Mouse (Mus musculus): Measurements from ENCODE around the gene Nap1l1.
"Not testable (repeated sequence)": the region's sequence is repeated elsewhere in the genome, so short reads cannot be mapped to it uniquely, and the experiment has no call there.

Nap1l1 gene

GRCm38 (mm10) chr10:111472686-111473510 is at the start of gene Nap1l1:
Gene Nap1l1, plus strand, starts transcription at chr10:111473223.
- DNase-seq (ENCODE audit: low spot score), result peak; percentile 96

- DNase-seq (ENCODE audit: low spot score), result no peak
Observed at GRCm38 (mm10) chr10:111426491-111426890, 46.5 kb upstream of the Nap1l1 start.

GRCm38 (mm10) chr10:111433502-111433901 is 39.5 kb upstream of the Nap1l1 start:
- no peak for DNase-seq (ENCODE audit: low spot score)

GRCm38 (mm10) chr10:111441034-111441440 is 32.0 kb upstream of the Nap1l1 start:
- no peak for DNase-seq (ENCODE audit: low spot score)

- DNase-seq (ENCODE audit: low spot score), result no peak
Observed at GRCm38 (mm10) chr10:111444199-111444598, 28.8 kb upstream of the Nap1l1 start.

GRCm38 (mm10) chr10:111445939-111446671 is 26.9 kb upstream of the Nap1l1 start:
- no peak for DNase-seq (ENCODE audit: low spot score)

- DNase-seq (ENCODE audit: low spot score), result not testable (repeated sequence)
Observed at GRCm38 (mm10) chr10:111446672-111447008, 26.4 kb upstream of the Nap1l1 start.

- DNase-seq (ENCODE audit: low spot score), result not testable (repeated sequence)
Observed at GRCm38 (mm10) chr10:111449662-111450061, 23.4 kb upstream of the Nap1l1 start.

GRCm38 (mm10) chr10:111451683-111452322 is 21.2 kb upstream of the Nap1l1 start:
- no peak for DNase-seq (ENCODE audit: low spot score)

- no peak for DNase-seq (ENCODE audit: low spot score)
Observed at GRCm38 (mm10) chr10:111452426-111452825, 20.6 kb upstream of the Nap1l1 start.

GRCm38 (mm10) chr10:111454698-111455308 is 18.2 kb upstream of the Nap1l1 start:
- no peak for DNase-seq (ENCODE audit: low spot score)

GRCm38 (mm10) chr10:111458088-111458487 is 14.9 kb upstream of the Nap1l1 start:
- DNase-seq (ENCODE audit: low spot score), result no peak

GRCm38 (mm10) chr10:111459040-111459439 is 14.0 kb upstream of the Nap1l1 start:
- DNase-seq (ENCODE audit: low spot score), result no peak

- no peak for DNase-seq (ENCODE audit: low spot score)
Observed at GRCm38 (mm10) chr10:111459874-111460273, 13.1 kb upstream of the Nap1l1 start.

- peak; percentile 32 for DNase-seq (ENCODE audit: low spot score)
Observed at GRCm38 (mm10) chr10:111460381-111460780, 12.6 kb upstream of the Nap1l1 start.

- DNase-seq (ENCODE audit: low spot score), result no peak
Observed at GRCm38 (mm10) chr10:111464833-111465232, 8.2 kb upstream of the Nap1l1 start.

- DNase-seq (ENCODE audit: low spot score), result no peak
Observed at GRCm38 (mm10) chr10:111465409-111465808, 7.6 kb upstream of the Nap1l1 start.

- DNase-seq (ENCODE audit: low spot score), result no peak
Observed at GRCm38 (mm10) chr10:111471166-111471565, 1.9 kb upstream of the Nap1l1 start.

- peak; percentile 17 for DNase-seq (ENCODE audit: low spot score)
Observed at GRCm38 (mm10) chr10:111473511-111474371, 718 bp downstream of the Nap1l1 start.

- DNase-seq (ENCODE audit: low spot score), result no peak
Observed at GRCm38 (mm10) chr10:111476301-111476700, 3.3 kb downstream of the Nap1l1 start.

GRCm38 (mm10) chr10:111476989-111477510 is 4.0 kb downstream of the Nap1l1 start:
- no peak for DNase-seq (ENCODE audit: low spot score)

Measured in layer of hippocampus, adult 11-12 months (tissue).